Mouse (Mus musculus) hindbrain, embryonic 12.5 days (tissue): ENCODE results near the gene Vav2. TPM values are rescaled to one million over a fixed set of nuclear protein-coding genes. Genes with fewer than 3 reads are reported as not detected.

ENCODE experiments used
- ATAC-seq: fragments of 200-750 bp; cut with Nextera tagmentation; 2 replicates; pipeline ENCODE4 v1.8.0; 2017; ENCODE audit warnings: moderate TSS enrichment; ENCODE audit not compliant: low FRiP score
- H3K27ac ChIP-seq: fragments of 300-500 bp; sonication (generic); 2 replicates; pipeline ENCODE4 v1.5.1; 2016; ENCODE audit warnings: mild to moderate bottlenecking
- H3K27me3 ChIP-seq: fragments of 300-500 bp; sonication (generic); 2 replicates; pipeline ENCODE4 v1.6.1; 2016; ENCODE audit warnings: mild to moderate bottlenecking
- H3K36me3 ChIP-seq: fragments of 300-500 bp; sonication (generic); 2 replicates; pipeline ENCODE4 v1.6.1; 2016; ENCODE audit warnings: mild to moderate bottlenecking
- H3K4me1 ChIP-seq: fragments of 300-500 bp; sonication (generic); 2 replicates; pipeline ENCODE4 v1.6.1; 2016
- H3K4me2 ChIP-seq: fragments of 300-500 bp; sonication (generic); replicated peaks from 2 replicates; pipeline ENCODE4 v1.6.1; 2016; ENCODE audit warnings: mild to moderate bottlenecking
- H3K4me3 ChIP-seq: fragments of 300-500 bp; sonication (generic); 2 replicates; pipeline ENCODE4 v1.5.1; 2016; ENCODE audit warnings: mild to moderate bottlenecking
- H3K9ac ChIP-seq: fragments of 300-500 bp; sonication (generic); 2 replicates; pipeline ENCODE4 v1.6.1; 2016; ENCODE audit warnings: mild to moderate bottlenecking, moderate library complexity
- H3K9me3 ChIP-seq: fragments of 300-500 bp; sonication (generic); replicated peaks from 2 replicates; pipeline ENCODE4 v1.6.1; 2016; ENCODE audit warnings: mild to moderate bottlenecking
- WGBS: fragments of 180-500 bp; shearing (Covaris S2); methylation state at CpG from one replicate; pipeline ENCODE4 v1.1.7; 2016; 5-methylcytosine and 5-hydroxymethylcytosine counted together
- polyA plus RNA-seq: library from polyadenylated mRNA; unstranded; fragments of >200 nt; fragmentation: Nextera tagmentation; extraction: Ambion mirVana; gene quantifications from 2 replicates; pipeline ENCODE4 v1.2.1, GENCODE M21; 2016

The Vav2 gene
- polyA plus RNA-seq, 1 experiment from 2014 or later: 23.0 TPM

DNA sequence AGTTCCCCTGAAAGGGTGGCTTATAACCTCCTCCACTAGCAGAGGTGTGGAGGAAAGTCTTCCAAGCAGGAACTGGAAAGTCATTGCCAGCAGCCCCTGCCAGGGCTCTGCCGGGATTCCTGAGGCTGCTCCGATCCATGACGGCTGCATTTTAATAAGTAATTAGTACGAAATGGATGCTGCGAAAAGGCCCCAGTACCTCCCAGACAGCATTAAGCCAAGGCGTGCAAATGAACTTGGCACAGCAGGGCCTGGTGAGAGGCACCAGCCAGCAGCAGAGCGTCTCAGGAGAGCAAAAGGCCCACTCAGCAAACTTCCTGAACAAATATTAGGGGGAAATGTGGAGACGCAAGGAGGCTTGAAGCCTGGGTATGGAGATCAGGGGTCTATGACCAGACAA is 49.7 kb downstream of the Vav2 start:
- no peak overlapping the region for H3K4me2 ChIP-seq
- H3K4me3 ChIP-seq: no peak overlapping the region
- H3K9me3 ChIP-seq: no peaks in the 10 kb centered on the region
- H3K27me3 ChIP-seq: no peaks in the 10 kb centered on the region
- 21% methylated on average over 8 of the region's 8 CpGs for WGBS
- peak overlapping the region; percentile 17 for H3K27ac ChIP-seq
- H3K4me1 ChIP-seq: peaks cover 74% of the 10 kb centered on the region
- no peaks in the 10 kb centered on the region for H3K36me3 ChIP-seq
- no peak overlapping the region for H3K9ac ChIP-seq
- peak; percentile 41; the same call in 1 of the 2 replicates for ATAC-seq

DNA sequence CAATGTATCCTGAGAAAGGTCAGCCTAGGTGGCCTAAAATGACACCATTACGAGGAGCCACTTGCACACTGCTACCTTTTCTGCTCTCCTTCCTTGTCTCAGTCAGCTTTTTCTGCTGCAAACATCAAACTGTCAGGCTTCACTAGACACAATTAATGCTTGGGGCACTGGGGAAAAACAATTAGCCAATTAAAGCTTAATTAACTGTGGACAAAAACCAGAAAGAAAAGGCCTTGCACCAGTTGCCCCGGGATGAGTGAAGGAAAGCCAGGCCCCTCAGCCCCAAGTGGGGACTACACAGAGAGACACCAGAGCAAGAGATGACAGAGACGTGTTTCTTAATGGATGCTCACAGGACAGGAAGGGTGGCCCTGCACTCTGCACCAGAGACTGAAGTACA is 51.7 kb downstream of the Vav2 start:
- H3K4me3 ChIP-seq: no peak overlapping the region
- peak; percentile 49 for ATAC-seq
- peak overlapping the region; percentile 67 for H3K27ac ChIP-seq
- H3K4me2 ChIP-seq: no peak overlapping the region
- no peaks in the 10 kb centered on the region for H3K9me3 ChIP-seq
- no peaks in the 10 kb centered on the region for H3K36me3 ChIP-seq
- peaks cover 62% of the 10 kb centered on the region for H3K4me1 ChIP-seq
- H3K27me3 ChIP-seq: no peaks in the 10 kb centered on the region
- H3K9ac ChIP-seq: no peak overlapping the region
- 30% methylated on average over 3 of the region's 3 CpGs for WGBS

DNA sequence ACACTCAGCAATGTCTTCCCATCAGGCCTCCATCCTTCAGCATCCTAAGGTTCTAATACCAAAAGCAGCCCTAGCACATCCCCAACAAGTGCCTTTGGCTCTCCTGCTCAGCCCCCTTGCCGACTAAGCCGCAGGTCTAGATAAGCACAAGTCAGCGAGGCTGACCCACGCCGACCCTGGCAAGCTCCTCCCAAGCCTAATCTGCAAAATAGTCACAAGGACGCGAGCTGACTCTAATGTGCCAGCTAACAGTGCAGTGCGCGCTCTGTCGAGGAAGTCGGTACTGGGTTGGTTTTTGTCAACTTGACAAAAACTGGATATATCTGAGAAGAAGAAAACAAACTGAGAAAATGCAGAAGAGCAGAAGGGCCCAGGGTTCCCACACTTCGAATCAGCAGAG is 53.5 kb downstream of the Vav2 start:
- WGBS: 47% methylated on average over 12 of the region's 12 CpGs
- H3K4me3 ChIP-seq: no peak overlapping the region
- no peak overlapping the region for H3K9ac ChIP-seq
- H3K4me2 ChIP-seq: no peak overlapping the region
- H3K27ac ChIP-seq: no peak overlapping the region
- H3K4me1 ChIP-seq: peaks cover 59% of the 10 kb centered on the region
- no peak for ATAC-seq
- H3K36me3 ChIP-seq: no peaks in the 10 kb centered on the region; the same call in 1 of the 2 replicates
- H3K27me3 ChIP-seq: no peaks in the 10 kb centered on the region
- no peaks in the 10 kb centered on the region for H3K9me3 ChIP-seq

DNA sequence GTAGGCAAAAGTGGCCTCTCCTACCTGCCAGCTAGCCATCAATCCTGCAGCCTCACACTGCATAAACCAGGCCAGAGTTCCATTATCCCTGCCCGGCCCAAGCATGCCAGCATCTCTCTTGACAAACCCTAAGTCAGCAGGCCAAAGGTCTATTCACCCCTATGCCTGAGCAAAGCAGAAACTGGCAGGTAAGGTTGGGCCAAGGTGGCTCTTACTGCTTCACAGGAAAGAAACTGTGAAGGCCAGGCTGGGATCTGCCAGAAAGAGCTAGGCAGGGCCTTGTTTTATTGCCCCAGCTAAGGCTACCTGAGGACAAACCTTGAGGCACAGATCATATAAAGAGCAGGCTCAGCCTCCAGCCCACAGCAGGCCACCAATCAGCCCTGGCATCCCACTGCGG is 55.4 kb downstream of the Vav2 start:
- Histone ChIP-seq H3K9me3 (no peaks in the 10 kb centered on the region), H3K27ac (no peak overlapping the region), H3K9ac (no peak overlapping the region), H3K4me2 (no peak overlapping the region), H3K4me1 (peaks cover 47% of the 10 kb centered on the region), H3K36me3 (no peaks in the 10 kb centered on the region; the same call in 1 of the 2 replicates), H3K4me3 (no peak overlapping the region), H3K27me3 (no peaks in the 10 kb centered on the region)
- no peak for ATAC-seq
- 87% methylated on average over 2 of the region's 2 CpGs for WGBS

DNA sequence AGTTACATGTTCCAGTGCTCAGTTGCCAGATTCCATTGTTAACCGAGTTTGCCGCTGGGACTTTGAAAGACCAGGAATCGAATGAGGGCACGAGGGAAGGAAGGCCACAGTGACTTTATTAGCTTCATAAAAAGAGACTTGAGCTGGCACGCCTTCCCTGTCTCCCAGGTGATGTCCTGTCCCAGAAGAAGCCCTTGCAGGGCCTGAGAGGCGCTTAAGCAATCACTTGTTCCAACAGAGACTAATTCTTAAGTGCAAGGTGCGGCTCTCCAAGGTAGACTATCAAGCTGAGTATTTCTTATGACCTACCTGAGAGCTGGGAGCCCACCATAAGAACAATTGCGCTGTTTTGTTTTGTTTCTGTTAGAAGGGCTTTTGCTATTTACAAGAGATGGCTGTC is 57.9 kb downstream of the Vav2 start:
- no peak for ATAC-seq
- Histone ChIP-seq H3K4me3 (no peak overlapping the region), H3K4me1 (peaks cover 38% of the 10 kb centered on the region), H3K4me2 (no peak overlapping the region), H3K9ac (no peak overlapping the region), H3K27ac (no peak overlapping the region), H3K36me3 (no peaks in the 10 kb centered on the region; the same call in 1 of the 2 replicates), H3K27me3 (no peaks in the 10 kb centered on the region), H3K9me3 (no peaks in the 10 kb centered on the region)
- WGBS: 67% methylated on average over 8 of the region's 8 CpGs

DNA sequence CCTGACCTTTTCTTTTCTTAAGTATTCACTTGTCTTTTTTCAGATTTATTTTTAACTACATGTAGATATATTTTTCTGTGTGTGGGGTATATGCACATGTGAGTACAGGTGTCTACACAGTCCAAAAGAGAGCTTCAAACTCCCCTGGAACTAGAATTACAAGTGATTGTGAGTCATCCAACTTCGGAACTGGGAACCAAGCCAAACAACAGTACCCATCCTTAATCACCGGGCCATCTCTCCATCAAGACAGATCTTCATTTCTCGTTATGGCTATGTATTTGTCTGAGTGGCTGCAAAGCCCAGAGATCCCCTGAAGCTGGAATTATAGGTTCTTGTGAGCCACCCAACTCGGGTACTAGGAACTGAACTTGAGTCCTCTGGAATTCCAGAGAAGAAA is 61.5 kb downstream of the Vav2 start:
- Histone ChIP-seq H3K36me3 (no peaks in the 10 kb centered on the region; the same call in 1 of the 2 replicates), H3K4me2 (no peak overlapping the region), H3K4me3 (no peak overlapping the region), H3K4me1 (peaks cover 62% of the 10 kb centered on the region), H3K9ac (no peak overlapping the region), H3K27me3 (no peaks in the 10 kb centered on the region), H3K9me3 (no peaks in the 10 kb centered on the region), H3K27ac (no peak overlapping the region)
- no peak for ATAC-seq
- 89% methylated on average over 4 of the region's 4 CpGs for WGBS

DNA sequence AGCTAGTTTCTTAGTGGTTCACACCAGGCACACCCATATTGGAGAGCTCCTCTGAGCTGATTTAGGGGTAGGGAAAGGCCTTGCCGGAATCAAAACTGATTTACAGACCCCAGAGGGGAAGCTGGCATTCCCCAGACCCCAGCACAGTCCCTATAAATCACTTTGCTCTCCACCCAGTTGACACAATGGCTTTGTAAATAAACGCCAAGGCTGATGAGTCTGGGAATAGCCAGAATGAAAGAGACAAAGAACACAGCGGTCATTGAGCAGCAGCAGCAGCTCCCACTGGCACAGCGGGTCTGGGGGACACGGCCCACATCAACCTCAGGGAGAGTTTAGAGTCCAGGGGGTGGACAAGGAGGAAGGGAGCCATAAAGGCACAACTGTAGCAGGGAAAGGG is 65.0 kb downstream of the Vav2 start:
- Histone ChIP-seq H3K4me2 (no peak overlapping the region), H3K36me3 (no peaks in the 10 kb centered on the region), H3K4me1 (peaks cover 64% of the 10 kb centered on the region), H3K9ac (no peak overlapping the region; the same call in 1 of the 2 replicates), H3K27ac (peak overlapping the region; percentile 66), H3K27me3 (no peaks in the 10 kb centered on the region), H3K4me3 (no peak overlapping the region), H3K9me3 (no peaks in the 10 kb centered on the region)
- 29% methylated on average over 5 of the region's 5 CpGs for WGBS
- ATAC-seq: peak; percentile 69

DNA sequence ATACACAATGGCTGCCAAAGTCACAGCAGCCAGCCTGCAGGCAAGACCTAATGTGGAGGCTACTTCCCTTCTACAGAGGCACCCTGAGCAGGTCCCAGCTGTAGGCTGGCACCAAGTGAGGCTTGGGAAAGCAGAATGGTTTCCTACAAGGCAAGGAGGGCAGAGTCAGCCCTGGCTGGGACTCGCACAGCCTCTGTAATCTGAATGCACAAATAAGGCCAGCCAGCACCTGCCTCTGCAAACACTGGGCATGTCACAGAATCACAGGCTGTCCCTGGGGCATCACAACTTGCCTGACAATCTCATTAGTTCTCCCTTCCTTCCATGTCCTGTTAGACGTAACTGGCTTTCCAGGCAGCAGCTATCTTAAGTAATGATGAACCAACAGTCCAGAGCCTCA is 68.4 kb downstream of the Vav2 start:
- Histone ChIP-seq H3K9me3 (no peaks in the 10 kb centered on the region), H3K9ac (no peak overlapping the region), H3K4me3 (no peak overlapping the region), H3K36me3 (no peaks in the 10 kb centered on the region), H3K4me2 (no peak overlapping the region), H3K27ac (peak overlapping the region; percentile 67; the same call in 1 of the 2 replicates), H3K4me1 (peaks cover 77% of the 10 kb centered on the region), H3K27me3 (no peaks in the 10 kb centered on the region)
- 44% methylated on average over 2 of the region's 2 CpGs for WGBS
- ATAC-seq: no peak

DNA sequence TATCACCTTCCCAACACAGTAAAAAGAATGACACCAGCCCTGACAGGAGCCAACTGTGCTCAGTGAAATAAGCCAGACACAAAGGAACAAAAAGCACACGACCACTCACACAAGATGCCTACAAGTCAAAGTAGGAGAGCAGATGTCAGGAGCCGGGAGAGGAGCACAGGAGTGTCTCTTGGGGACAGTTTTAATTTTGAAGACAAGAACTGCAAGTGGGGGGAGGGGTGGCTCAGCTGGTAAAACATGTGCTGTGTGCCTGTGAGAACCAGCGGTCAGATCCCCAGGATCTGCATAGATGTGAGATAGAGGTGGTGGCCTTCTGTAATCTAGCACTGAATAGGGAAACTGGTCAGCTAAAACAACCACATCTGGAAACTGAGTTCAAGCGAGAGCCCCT is 71.1 kb downstream of the Vav2 start:
- Histone ChIP-seq H3K4me1 (peaks cover 63% of the 10 kb centered on the region), H3K9ac (no peak overlapping the region), H3K4me3 (no peak overlapping the region), H3K9me3 (no peaks in the 10 kb centered on the region), H3K27ac (peak overlapping the region; percentile 69), H3K36me3 (peaks cover 7% of the 10 kb centered on the region; the same call in 1 of the 2 replicates), H3K27me3 (no peaks in the 10 kb centered on the region), H3K4me2 (no peak overlapping the region)
- WGBS: 34% methylated on average over 4 of the region's 4 CpGs
- no peak for ATAC-seq

DNA sequence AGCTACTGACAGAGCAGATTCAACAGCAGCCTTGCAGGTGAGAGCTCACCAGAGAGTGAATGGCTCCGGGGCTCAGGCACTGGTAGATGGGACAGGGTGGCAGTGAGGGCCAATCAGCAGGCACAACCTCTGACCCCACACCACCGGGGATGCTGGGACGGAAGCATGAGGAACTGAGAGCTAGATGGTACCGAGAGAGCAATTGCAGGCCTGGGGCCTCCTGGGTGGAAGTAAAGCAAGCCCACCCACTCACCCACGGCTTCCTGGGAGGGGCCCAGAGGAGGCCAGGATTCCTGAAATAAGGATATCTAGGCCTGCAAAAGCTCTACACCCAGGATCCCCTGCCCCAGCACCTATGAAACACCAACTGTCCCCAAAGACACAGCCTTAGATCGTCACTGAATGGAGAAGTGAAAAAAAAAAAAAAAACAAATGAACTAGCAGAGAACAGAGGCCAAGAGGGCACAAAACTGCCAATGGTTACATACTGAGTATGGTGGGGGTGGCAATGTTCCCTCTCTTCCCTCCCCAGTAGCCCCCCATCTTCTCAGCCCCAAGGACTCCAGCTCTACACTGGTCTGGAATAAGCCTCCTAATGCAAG is 72.1 kb downstream of the Vav2 start:
- Histone ChIP-seq H3K4me3 (no peak overlapping the region), H3K36me3 (peaks cover 17% of the 10 kb centered on the region), H3K27me3 (no peaks in the 10 kb centered on the region), H3K4me2 (no peak overlapping the region), H3K9ac (no peak overlapping the region), H3K4me1 (peaks cover 54% of the 10 kb centered on the region), H3K27ac (peak overlapping the region; percentile 69), H3K9me3 (no peaks in the 10 kb centered on the region)
- 65% methylated on average over 6 of the region's 6 CpGs for WGBS
- ATAC-seq: no peak

DNA sequence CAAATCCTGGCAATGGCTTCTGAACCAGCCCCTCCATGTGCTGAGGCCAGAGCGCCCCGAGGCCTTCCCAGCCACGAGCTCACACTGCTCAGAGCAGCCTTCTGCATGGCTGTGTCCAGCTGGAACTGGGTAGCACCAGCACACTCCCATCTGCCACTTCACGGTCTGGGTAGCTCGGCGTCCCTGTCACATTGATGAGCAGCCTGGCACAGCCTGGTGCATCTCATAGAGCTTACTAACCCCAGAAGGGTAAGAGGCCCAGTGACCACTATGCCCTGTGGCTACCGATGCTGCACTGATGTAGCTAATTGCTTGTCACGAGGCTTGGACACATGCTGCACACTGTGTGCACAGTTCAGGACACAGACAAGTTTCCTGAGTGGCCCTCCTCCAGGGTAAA is 74.1 kb downstream of the Vav2 start:
- WGBS: 68% methylated on average over 8 of the region's 8 CpGs
- no peak overlapping the region for H3K4me3 ChIP-seq
- no peaks in the 10 kb centered on the region for H3K27me3 ChIP-seq
- peaks cover 20% of the 10 kb centered on the region for H3K36me3 ChIP-seq
- H3K4me2 ChIP-seq: no peak overlapping the region
- H3K9ac ChIP-seq: no peak overlapping the region
- no peaks in the 10 kb centered on the region for H3K9me3 ChIP-seq
- H3K4me1 ChIP-seq: peaks cover 43% of the 10 kb centered on the region
- ATAC-seq: peak; percentile 69
- no peak overlapping the region for H3K27ac ChIP-seq

DNA sequence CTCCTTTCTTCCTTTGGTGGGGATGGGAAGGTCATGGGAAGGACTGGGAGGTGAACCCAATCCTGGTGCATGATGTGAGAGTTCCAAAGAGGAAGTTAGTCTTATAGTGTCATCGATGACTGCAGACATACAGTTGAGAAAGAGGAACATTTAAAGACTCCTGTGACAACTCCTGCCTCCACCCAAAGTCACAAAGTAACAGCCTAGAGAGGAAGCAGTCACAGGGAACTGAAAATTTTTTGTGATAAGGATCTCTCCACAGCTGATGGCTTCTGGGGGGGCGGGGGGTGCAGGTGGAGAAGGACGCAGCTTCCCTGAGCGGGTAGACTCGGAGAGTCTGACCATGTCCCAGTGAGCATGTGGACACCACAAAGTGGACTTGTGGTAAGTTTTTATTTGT is 76.5 kb downstream of the Vav2 start:
- peaks cover 20% of the 10 kb centered on the region for H3K36me3 ChIP-seq
- no peaks in the 10 kb centered on the region for H3K9me3 ChIP-seq
- H3K4me3 ChIP-seq: no peak overlapping the region
- no peaks in the 10 kb centered on the region for H3K27me3 ChIP-seq
- no peak overlapping the region for H3K9ac ChIP-seq
- peaks cover 31% of the 10 kb centered on the region for H3K4me1 ChIP-seq
- H3K27ac ChIP-seq: no peak overlapping the region
- WGBS: 93% methylated on average over 5 of the region's 5 CpGs
- ATAC-seq: no peak
- H3K4me2 ChIP-seq: no peak overlapping the region

DNA sequence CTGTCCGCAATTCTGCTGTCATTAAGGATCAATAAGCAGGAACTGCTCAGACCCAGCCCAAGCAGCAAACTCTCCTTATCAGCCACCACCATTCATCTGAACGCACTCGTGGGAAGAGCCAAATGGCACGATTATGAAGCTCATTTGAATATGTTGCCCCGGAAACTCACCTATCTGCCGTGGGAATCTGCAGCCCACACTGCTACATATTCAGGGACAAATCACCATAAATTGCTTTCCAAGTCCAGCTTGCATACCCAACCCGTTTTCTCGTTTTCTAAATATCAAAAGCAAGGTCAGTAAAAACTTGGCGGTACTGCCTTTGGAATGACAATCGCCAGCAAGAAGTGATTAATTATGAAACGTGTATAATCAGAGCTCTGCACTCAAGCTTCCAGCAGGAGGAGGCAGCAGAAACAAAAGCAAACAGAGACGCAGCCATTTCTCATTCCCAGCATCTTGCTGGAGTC is 82.8 kb downstream of the Vav2 start:
- Histone ChIP-seq H3K4me2 (peak overlapping the region; percentile 36), H3K4me1 (peaks cover 36% of the 10 kb centered on the region), H3K36me3 (no peaks in the 10 kb centered on the region), H3K27ac (peak overlapping the region; percentile 85), H3K9ac (0 out of 2 replicates have a peak overlapping the region, but pooled peaks have one; percentile 6), H3K4me3 (no peak overlapping the region), H3K9me3 (no peaks in the 10 kb centered on the region), H3K27me3 (no peaks in the 10 kb centered on the region)
- 29% methylated on average over 12 of the region's 12 CpGs for WGBS
- peak; percentile 13; the same call in 1 of the 2 replicates for ATAC-seq
